Mouse (Mus musculus): ENCODE results near the gene Exoc6. TPM values are rescaled to one million over a fixed set of nuclear protein-coding genes. Genes with fewer than 3 reads are reported as not detected.
A peak's percentile ranks its signal among the peaks of the same experiment; 100 is the strongest.

Exoc6 gene
- total RNA-seq, 4 experiments from 2014 or later, result 30.2 to 36.9 (median 32.5) TPM

GRCm38 (mm10) chr19:37570966-37571718 is 20.9 kb downstream of the Exoc6 start:
- DNase-seq (ENCODE audit: low spot score), result no peak

GRCm38 (mm10) chr19:37574802-37575201 is 24.6 kb downstream of the Exoc6 start:
- no peak for DNase-seq (ENCODE audit: low spot score)

GRCm38 (mm10) chr19:37579607-37580006 is 29.4 kb downstream of the Exoc6 start:
- DNase-seq (ENCODE audit: low spot score), result no peak

GRCm38 (mm10) chr19:37580438-37580837 is 30.2 kb downstream of the Exoc6 start:
- DNase-seq (ENCODE audit: low spot score), result no peak

GRCm38 (mm10) chr19:37585210-37585609 is 35.0 kb downstream of the Exoc6 start:
- no peak for DNase-seq (ENCODE audit: low spot score)

- DNase-seq (ENCODE audit: low spot score), result no peak
Measured at GRCm38 (mm10) chr19:37585684-37586083, 35.5 kb downstream of the Exoc6 start.

- DNase-seq (ENCODE audit: low spot score), result no peak
Measured at GRCm38 (mm10) chr19:37590544-37590943, 40.3 kb downstream of the Exoc6 start.

- DNase-seq (ENCODE audit: low spot score), result peak; percentile 32
Measured at GRCm38 (mm10) chr19:37601968-37602848, 52.0 kb downstream of the Exoc6 start.

GRCm38 (mm10) chr19:37609991-37610390 is 59.8 kb downstream of the Exoc6 start:
- DNase-seq (ENCODE audit: low spot score), result no peak

GRCm38 (mm10) chr19:37612893-37613292 is 62.7 kb downstream of the Exoc6 start:
- no peak for DNase-seq (ENCODE audit: low spot score)

GRCm38 (mm10) chr19:37615039-37615630 is 64.9 kb downstream of the Exoc6 start:
- peak; percentile 3 for DNase-seq (ENCODE audit: low spot score)

GRCm38 (mm10) chr19:37647994-37648393 is 97.8 kb downstream of the Exoc6 start:
- no peak for DNase-seq (ENCODE audit: low spot score)

- no peak for DNase-seq (ENCODE audit: low spot score)
Measured at GRCm38 (mm10) chr19:37650526-37650925, 100.3 kb downstream of the Exoc6 start.

GRCm38 (mm10) chr19:37654012-37654411 is 103.8 kb downstream of the Exoc6 start:
- no peak for DNase-seq (ENCODE audit: low spot score)

GRCm38 (mm10) chr19:37656441-37656840 is 106.2 kb downstream of the Exoc6 start:
- no peak for DNase-seq (ENCODE audit: low spot score)

- no peak for DNase-seq (ENCODE audit: low spot score)
Measured at GRCm38 (mm10) chr19:37665256-37665655, 115.0 kb downstream of the Exoc6 start.

GRCm38 (mm10) chr19:37667855-37668594 is 117.8 kb downstream of the Exoc6 start:
- no peak for DNase-seq (ENCODE audit: low spot score)

- DNase-seq (ENCODE audit: low spot score), result no peak
Measured at GRCm38 (mm10) chr19:37668657-37669056, 118.4 kb downstream of the Exoc6 start.

GRCm38 (mm10) chr19:37669486-37669885 is 119.3 kb downstream of the Exoc6 start:
- DNase-seq (ENCODE audit: low spot score), result no peak

- no peak for DNase-seq (ENCODE audit: low spot score)
Measured at GRCm38 (mm10) chr19:37673393-37673792, 123.2 kb downstream of the Exoc6 start.

- DNase-seq (ENCODE audit: low spot score), result no peak
Measured at GRCm38 (mm10) chr19:37685281-37685680, 135.1 kb downstream of the Exoc6 start, which contains the start of gene Cyp26c1. TSS of gene Cyp26c1 (plus strand) at chr19:37685581.
